Mouse (Mus musculus) erythroblast, embryonic 14.5 days (primary cell): Measurements from ENCODE around the gene Epb41l2.

Experiments used
- GATA1 ChIP-seq: IDR thresholded peaks from 2 replicates; pipeline ENCODE4 v1.6.1; 2012; ENCODE audit warnings: low read length, inconsistent platforms, mixed read lengths
- TAL1 ChIP-seq: IDR thresholded peaks from 3 replicates; pipeline ENCODE4 v1.6.1; 2012; ENCODE audit warnings: low read length, inconsistent platforms, mixed read lengths

GRCm38 (mm10) chr10:25519954-25520353 lies 160.4 kb downstream of the Epb41l2 start:
- no peak for TF ChIP-seq TAL1
- TF ChIP-seq GATA1, result no peak
